Mouse (Mus musculus) midbrain, embryonic 12.5 days (tissue): ENCODE measurements around the gene Sp100. TPM values are rescaled to one million over a fixed set of nuclear protein-coding genes. Genes with fewer than 3 reads are reported as not detected.

Source experiments
- ATAC-seq: fragments of 200-750 bp; cut with Nextera tagmentation; 2 replicates; pipeline ENCODE4 v1.8.0; 2017; ENCODE audit warnings: low read depth, moderate TSS enrichment, moderate library complexity; ENCODE audit not compliant: low FRiP score
- H3K27ac ChIP-seq: fragments of 300-500 bp; sonication (generic); replicated peaks from 2 replicates; pipeline ENCODE4 v1.5.1; 2016; ENCODE audit warnings: mild to moderate bottlenecking
- H3K27me3 ChIP-seq: fragments of 300-500 bp; sonication (generic); 2 replicates; pipeline ENCODE4 v1.6.1; 2016; ENCODE audit warnings: mild to moderate bottlenecking
- H3K36me3 ChIP-seq: fragments of 300-500 bp; sonication (generic); 2 replicates; pipeline ENCODE4 v1.6.1; 2016
- H3K4me1 ChIP-seq: fragments of 300-500 bp; sonication (generic); 2 replicates; pipeline ENCODE4 v1.6.1; 2016
- H3K4me2 ChIP-seq: fragments of 300-500 bp; sonication (generic); replicated peaks from 2 replicates; pipeline ENCODE4 v1.6.1; 2016; ENCODE audit warnings: mild to moderate bottlenecking, moderate library complexity
- H3K4me3 ChIP-seq: fragments of 300-500 bp; sonication (generic); 2 replicates; pipeline ENCODE4 v1.5.1; 2016; ENCODE audit warnings: mild to moderate bottlenecking
- H3K9ac ChIP-seq: fragments of 300-500 bp; sonication (generic); replicated peaks from 2 replicates; pipeline ENCODE4 v1.6.1; 2016; ENCODE audit warnings: mild to moderate bottlenecking, moderate library complexity
- H3K9me3 ChIP-seq: fragments of 300-500 bp; sonication (generic); 2 replicates; pipeline ENCODE4 v1.6.1; 2016; ENCODE audit warnings: mild to moderate bottlenecking
- WGBS: fragments of 180-500 bp; shearing (Covaris S2); methylation state at CpG from one replicate; pipeline ENCODE4 v1.1.7; 2016; 5-methylcytosine and 5-hydroxymethylcytosine counted together
- polyA plus RNA-seq: library from polyadenylated mRNA; unstranded; fragments of >200 nt; fragmentation: Nextera tagmentation; extraction: Ambion mirVana; gene quantifications from 2 replicates; pipeline ENCODE4 v1.2.1, GENCODE M21; 2016

Gene Sp100
- polyA plus RNA-seq, 1 experiment from 2014 or later, result 0.92 TPM

DNA sequence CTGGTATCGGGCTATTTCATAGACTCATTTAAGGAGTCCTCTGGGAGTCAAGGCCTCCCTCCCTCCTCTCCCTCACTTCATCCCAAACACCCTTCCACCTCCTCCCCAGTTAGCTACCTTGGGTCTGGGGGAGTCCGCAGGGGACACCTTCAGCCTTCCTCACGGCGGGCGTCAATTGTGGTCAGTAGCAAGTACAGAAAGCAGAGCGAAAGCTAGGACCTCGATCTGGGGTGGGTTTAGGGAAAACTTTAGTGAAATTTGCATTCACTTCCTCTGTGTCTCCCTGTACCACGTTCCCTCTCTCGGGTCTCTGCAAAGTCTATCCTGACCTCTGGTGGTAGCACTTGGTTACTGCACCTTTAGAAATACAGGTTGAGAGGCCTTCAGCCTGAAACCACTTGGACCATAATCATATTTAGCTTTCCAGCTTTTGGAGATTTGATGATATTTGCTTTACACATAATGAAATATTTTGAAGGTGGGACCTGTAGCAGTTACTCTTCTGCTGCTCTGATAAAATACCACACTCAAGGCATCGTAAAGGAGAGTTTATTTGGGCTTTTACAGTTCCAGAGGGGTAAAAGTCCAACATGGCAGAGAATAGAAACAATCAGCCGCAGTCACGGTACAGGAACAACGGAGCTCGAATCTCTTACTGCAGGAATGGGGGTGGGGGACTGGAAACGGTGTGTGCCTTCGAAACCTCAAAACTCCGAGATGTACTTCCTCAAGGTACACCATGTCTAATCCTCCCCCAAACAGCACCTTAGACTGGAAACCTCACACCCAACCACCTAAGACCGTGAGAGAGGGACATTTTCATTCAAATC is 86.8 kb downstream of the Sp100 start:
- peaks cover 5% of the 10 kb centered on the region; the same call in 1 of the 2 replicates for H3K9me3 ChIP-seq
- H3K4me3 ChIP-seq, result peak overlapping the region; percentile 24; the same call in 1 of the 2 replicates
- no peak overlapping the region for H3K9ac ChIP-seq
- no peak overlapping the region for H3K27ac ChIP-seq
- WGBS, result 38% methylated on average over 18 of the region's 18 CpGs
- H3K27me3 ChIP-seq, result no peaks in the 10 kb centered on the region
- H3K36me3 ChIP-seq, result no peaks in the 10 kb centered on the region
- ATAC-seq, result peak; percentile 58; the same call in 1 of the 2 replicates
- peaks cover 2% of the 10 kb centered on the region; the same call in 1 of the 2 replicates for H3K4me1 ChIP-seq
- H3K4me2 ChIP-seq, result peak overlapping the region; percentile 42

DNA sequence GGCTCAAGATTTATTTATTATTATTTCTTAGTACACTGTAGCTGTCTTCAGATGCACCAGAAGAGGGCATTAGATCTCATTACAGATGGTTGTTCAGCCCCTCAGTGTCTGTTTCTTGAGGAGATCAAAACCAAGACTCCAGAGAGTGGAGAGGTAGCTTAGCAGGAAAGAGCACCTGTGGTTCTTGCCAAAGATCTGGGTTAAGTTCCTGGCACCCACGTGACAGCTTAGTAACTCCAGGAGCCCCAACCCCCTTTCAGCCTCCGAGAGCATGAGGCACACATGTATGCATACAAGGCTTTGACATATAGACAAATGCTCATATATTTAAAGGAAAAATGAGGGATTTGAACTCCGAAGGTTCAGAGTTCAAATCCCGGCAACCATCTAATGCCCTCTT is 89.2 kb downstream of the Sp100 start:
- Histone ChIP-seq H3K4me3 (no peak overlapping the region), H3K27ac (no peak overlapping the region), H3K4me2 (no peak overlapping the region), H3K9ac (no peak overlapping the region), H3K36me3 (no peaks in the 10 kb centered on the region), H3K4me1 (peaks cover 17% of the 10 kb centered on the region), H3K27me3 (no peaks in the 10 kb centered on the region), H3K9me3 (peaks cover 5% of the 10 kb centered on the region; the same call in 1 of the 2 replicates)
- 88% methylated on average over 4 of the region's 4 CpGs for WGBS
- ATAC-seq, result no peak

DNA sequence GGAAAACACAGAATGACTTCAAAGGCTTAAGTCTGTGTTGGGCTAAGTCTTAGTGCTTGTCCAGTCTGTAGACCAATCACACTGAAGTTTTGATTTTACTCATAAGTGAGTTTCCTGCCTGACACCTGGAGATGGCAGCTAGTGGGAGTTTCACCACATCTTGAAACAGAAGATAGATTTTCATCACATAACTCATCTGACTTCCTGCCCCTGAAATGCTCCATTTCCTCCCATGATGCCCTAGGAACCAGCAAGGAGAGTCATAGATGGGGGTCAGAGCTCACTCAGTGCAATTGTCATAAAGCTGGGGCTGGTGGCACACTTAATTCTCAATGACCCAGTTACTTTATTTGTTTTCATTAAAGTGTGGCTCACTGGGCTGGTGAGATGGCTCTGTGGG is 90.0 kb downstream of the Sp100 start:
- H3K4me2 ChIP-seq, result no peak overlapping the region
- H3K9me3 ChIP-seq, result peaks cover 5% of the 10 kb centered on the region; the same call in 1 of the 2 replicates
- no peaks in the 10 kb centered on the region for H3K36me3 ChIP-seq
- peaks cover 17% of the 10 kb centered on the region for H3K4me1 ChIP-seq
- ATAC-seq, result no peak
- no peaks in the 10 kb centered on the region for H3K27me3 ChIP-seq
- H3K4me3 ChIP-seq, result no peak overlapping the region
- no peak overlapping the region for H3K9ac ChIP-seq
- H3K27ac ChIP-seq, result no peak overlapping the region

DNA sequence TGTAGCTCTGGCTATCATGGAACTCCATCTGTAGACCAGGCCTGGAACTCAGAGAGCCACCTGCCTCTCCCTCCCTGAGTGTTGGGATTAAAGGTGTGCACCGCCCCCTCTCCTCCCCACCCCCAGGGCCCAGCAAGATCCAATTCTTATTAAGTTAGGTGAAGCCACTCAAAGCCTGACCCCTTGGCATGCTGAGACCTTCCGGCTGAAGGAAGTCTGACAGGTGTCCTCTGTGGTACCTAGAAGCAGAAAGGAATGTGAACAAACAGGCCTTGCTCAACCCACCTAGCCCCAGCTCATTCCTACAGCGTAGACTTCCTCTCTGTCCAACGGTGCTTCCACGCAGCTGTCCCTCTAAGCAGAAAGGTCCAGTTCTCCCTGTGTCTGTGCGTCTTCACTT is 91.1 kb downstream of the Sp100 start:
- H3K27me3 ChIP-seq, result no peaks in the 10 kb centered on the region
- ATAC-seq, result no peak
- no peak overlapping the region for H3K4me3 ChIP-seq
- no peaks in the 10 kb centered on the region for H3K36me3 ChIP-seq
- H3K4me2 ChIP-seq, result no peak overlapping the region
- peaks cover 17% of the 10 kb centered on the region for H3K4me1 ChIP-seq
- peaks cover 5% of the 10 kb centered on the region; the same call in 1 of the 2 replicates for H3K9me3 ChIP-seq
- 84% methylated on average over 6 of the region's 6 CpGs for WGBS
- no peak overlapping the region for H3K9ac ChIP-seq
- H3K27ac ChIP-seq, result no peak overlapping the region

DNA sequence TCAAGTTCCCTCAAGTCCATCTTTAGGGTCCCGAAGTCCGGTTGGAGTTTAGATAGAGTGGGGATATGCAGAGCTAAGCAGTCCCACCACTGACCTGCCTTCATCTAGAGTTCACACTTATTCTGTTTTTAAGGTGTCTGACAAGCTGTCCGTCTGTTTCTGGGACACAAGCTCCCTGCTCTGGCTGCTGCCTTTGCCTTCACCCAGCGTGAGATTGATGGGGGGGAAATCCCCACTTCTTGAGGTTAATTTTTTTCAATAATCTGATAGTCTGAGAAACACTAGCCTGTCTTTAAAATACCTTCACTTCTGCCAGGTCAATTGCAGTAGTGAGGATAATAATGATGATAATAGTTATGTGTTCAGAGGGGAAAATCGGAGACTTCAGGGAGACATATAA is 92.5 kb downstream of the Sp100 start:
- WGBS, result 53% methylated on average over 5 of the region's 5 CpGs
- H3K4me3 ChIP-seq, result no peak overlapping the region
- H3K27me3 ChIP-seq, result no peaks in the 10 kb centered on the region
- no peaks in the 10 kb centered on the region for H3K36me3 ChIP-seq
- H3K27ac ChIP-seq, result peak overlapping the region; percentile 30; the same call in 1 of the 2 replicates
- no peak overlapping the region for H3K4me2 ChIP-seq
- peaks cover 14% of the 10 kb centered on the region for H3K4me1 ChIP-seq
- peaks cover 5% of the 10 kb centered on the region; the same call in 1 of the 2 replicates for H3K9me3 ChIP-seq
- H3K9ac ChIP-seq, result no peak overlapping the region
- ATAC-seq, result no peak

DNA sequence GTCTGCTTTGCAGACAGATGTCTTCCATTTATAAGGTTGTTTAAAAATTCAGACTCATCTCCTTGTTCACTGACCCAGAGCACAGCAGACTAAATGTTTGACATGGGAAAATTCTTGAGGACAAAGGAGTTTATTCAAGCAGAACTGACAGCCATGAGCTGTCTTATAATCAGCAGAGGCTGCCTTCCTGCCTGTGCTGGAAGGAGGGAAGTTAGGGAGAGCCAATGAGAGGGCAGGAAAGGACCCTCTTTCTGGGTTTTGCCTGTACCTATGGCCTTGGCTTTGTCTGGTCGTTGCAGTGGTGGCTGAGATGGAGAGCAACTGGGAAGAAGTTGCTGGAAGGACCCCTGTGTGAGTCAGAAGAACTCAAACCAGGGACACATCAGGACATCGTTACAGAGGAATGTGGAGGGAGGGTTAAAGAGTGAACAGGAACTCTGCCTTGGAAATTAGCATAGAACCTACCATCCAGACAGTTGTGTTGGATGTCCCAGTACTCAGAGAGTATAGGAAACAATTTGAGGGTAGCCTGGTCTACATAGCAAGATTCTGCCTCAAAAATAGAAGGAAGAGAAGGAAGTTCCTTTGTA is 93.2 kb downstream of the Sp100 start:
- Histone ChIP-seq H3K36me3 (no peaks in the 10 kb centered on the region), H3K4me3 (no peak overlapping the region), H3K4me1 (peaks cover 14% of the 10 kb centered on the region), H3K27ac (no peak overlapping the region; the same call in 1 of the 2 replicates), H3K9me3 (peaks cover 5% of the 10 kb centered on the region; the same call in 1 of the 2 replicates), H3K9ac (no peak overlapping the region), H3K4me2 (no peak overlapping the region), H3K27me3 (no peaks in the 10 kb centered on the region)
- whole genome bisulfite sequencing, result 14% methylated on average over 2 of the region's 2 CpGs
- peak; percentile 88 for ATAC-seq

DNA sequence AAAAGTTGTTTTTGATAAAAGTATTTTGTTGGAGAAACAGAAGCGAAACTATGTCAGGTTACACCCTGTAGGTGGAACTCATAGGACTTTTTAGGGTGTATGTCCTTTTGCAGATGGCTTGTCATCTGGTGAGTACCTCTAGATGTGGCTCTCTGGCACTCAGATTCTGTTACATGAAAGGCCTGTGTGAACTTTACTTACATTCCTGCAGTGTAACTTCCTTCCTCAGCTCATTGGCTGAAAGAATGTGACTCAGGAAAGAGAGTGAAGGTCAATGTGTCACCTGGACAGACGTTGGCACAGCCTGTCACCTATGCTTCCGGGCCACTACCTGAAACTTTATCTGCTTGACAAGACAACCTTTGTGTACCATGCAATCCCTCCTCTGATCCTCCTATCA is 94.8 kb downstream of the Sp100 start:
- Histone ChIP-seq H3K4me2 (no peak overlapping the region), H3K9me3 (no peaks in the 10 kb centered on the region), H3K4me3 (no peak overlapping the region), H3K27ac (no peak overlapping the region), H3K9ac (no peak overlapping the region), H3K36me3 (no peaks in the 10 kb centered on the region), H3K27me3 (no peaks in the 10 kb centered on the region), H3K4me1 (peaks cover 14% of the 10 kb centered on the region)
- WGBS, result 91% methylated on average over 3 of the region's 3 CpGs
- ATAC-seq, result no peak

DNA sequence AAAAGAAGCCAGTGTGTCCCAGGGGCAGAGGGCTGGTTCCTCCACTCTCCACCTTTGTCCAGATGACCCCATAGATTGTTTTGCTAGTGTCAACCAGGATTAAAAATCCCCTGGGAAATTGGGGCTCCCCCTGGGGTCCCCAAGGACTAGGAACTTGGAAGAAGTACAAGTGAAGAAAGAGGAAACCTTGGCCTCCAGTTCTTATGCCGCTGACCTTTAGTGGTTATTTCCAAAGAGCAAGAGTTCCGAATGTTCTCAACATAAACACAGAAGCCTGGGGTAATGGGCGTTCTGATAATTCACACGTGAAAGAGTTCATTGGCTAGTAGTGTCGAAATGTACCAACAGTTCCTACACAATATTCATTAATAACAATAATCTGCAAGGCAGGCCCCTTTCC is 96.7 kb downstream of the Sp100 start:
- 89% methylated on average over 5 of the region's 5 CpGs for WGBS
- Histone ChIP-seq H3K4me3 (no peak overlapping the region), H3K9ac (no peak overlapping the region), H3K4me2 (no peak overlapping the region), H3K36me3 (no peaks in the 10 kb centered on the region), H3K27ac (no peak overlapping the region), H3K9me3 (no peaks in the 10 kb centered on the region), H3K4me1 (peaks cover 18% of the 10 kb centered on the region), H3K27me3 (no peaks in the 10 kb centered on the region)
- no peak for ATAC-seq

DNA sequence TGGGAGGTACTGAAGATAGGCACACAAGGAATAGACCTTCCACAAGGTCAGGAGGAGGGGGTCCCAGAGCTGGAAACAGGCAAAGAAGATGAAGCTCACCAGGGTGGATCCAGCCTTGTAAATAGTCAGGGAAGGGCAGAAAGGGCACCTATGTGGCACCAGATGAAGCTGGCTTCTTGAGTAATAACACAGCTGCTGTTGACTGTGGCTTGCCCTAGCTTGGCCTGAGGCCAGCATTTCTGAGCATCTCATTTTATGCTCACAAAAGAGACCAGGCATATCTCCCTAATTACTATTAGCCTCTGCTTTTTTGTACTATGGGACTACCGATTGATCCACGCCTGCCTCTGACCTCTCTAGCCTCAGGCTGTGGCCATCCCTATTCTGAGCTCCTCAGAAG is 100.0 kb downstream of the Sp100 start:
- Histone ChIP-seq H3K27ac (no peak overlapping the region), H3K4me1 (peaks cover 7% of the 10 kb centered on the region), H3K9me3 (no peaks in the 10 kb centered on the region), H3K4me2 (no peak overlapping the region), H3K36me3 (no peaks in the 10 kb centered on the region), H3K9ac (no peak overlapping the region), H3K27me3 (no peaks in the 10 kb centered on the region), H3K4me3 (no peak overlapping the region)
- 85% methylated on average over 2 of the region's 2 CpGs for WGBS
- no peak for ATAC-seq

DNA sequence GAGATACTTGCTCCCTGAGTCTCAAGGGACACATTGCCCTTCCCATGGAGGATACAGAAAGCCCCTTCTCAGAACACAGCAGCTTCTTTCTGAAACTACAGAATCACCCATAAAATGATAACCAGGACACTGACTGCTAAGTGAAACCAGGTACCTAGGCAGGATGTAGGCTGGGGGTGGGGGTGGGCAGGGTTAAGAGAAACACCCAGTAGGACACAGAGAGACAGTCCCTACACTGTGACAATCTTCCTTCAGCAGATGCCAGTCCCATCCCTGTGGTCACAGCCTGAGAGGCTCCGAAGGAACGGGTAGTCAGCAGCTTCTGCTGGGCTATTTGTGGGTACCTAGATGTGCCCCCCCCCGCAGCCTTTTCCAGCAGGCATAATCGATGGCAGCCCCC is 100.9 kb downstream of the Sp100 start:
- ATAC-seq, result 0 out of 2 replicates have a peak, but pooled peaks have one; percentile 5
- no peaks in the 10 kb centered on the region for H3K36me3 ChIP-seq
- no peak overlapping the region for H3K27ac ChIP-seq
- peaks cover 7% of the 10 kb centered on the region for H3K4me1 ChIP-seq
- no peak overlapping the region for H3K4me3 ChIP-seq
- no peak overlapping the region for H3K4me2 ChIP-seq
- H3K9me3 ChIP-seq, result no peaks in the 10 kb centered on the region
- WGBS, result 89% methylated on average over 4 of the region's 4 CpGs
- H3K9ac ChIP-seq, result no peak overlapping the region
- no peaks in the 10 kb centered on the region for H3K27me3 ChIP-seq

DNA sequence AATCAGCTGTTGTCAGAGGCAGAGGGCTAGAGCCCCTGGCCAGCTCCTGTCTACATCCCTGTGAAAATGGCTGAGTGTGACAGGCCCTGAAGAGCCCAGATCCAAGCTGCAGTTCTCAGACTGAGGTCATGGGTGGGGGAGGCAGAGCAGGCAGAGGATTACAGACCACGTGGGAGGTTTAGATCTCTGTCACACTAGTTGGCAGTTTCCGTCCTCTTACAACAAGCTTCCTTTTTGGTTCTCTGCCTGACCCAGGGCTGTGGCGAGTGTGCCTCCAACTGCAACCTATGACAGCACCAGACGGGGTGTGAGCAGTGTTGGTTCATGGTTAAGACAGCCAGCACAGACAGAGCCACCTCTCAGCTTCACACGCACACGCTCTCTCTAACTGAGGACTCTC is 101.7 kb downstream of the Sp100 start:
- no peak overlapping the region for H3K4me2 ChIP-seq
- H3K9ac ChIP-seq, result no peak overlapping the region
- H3K27ac ChIP-seq, result no peak overlapping the region
- no peaks in the 10 kb centered on the region for H3K9me3 ChIP-seq
- no peaks in the 10 kb centered on the region for H3K36me3 ChIP-seq
- peaks cover 7% of the 10 kb centered on the region for H3K4me1 ChIP-seq
- H3K4me3 ChIP-seq, result no peak overlapping the region
- WGBS, result 47% methylated on average over 6 of the region's 6 CpGs
- H3K27me3 ChIP-seq, result no peaks in the 10 kb centered on the region
- peak; percentile 72; the same call in 1 of the 2 replicates for ATAC-seq

DNA sequence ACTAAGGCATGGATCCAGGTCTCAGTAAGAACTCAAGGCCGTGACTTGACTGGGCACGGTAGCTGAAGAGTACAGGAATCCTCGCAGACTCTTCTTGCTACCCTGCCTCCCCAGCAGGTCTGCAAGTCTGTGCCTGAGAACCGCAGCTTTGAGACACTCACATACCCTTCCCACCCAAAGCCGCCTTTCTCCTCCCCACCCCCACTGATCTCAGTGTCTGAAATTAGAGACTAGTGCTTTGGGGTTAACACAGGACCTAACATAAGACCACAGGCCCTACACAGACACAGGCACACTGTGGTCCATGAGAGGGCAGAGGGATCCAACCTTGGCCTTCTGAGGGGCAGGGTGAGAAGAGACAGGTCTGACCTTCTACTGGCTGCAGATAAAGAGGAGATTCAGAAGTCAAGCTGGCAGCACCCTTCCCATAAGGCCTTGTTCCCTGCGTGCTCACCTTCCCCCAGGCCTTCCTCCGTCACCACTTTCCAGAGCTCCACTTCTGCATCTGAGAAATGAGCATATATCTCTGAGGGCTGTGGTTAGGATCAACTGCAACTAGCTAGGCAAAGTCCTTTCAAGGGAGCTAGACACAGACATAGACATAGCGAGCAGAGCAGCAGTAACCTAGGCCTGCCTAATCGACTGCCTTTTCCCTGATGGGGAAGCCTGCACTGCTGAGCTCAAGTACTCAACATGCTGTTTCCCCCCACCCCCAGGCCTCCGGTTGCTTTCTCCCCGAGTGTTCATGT is 102.3 kb downstream of the Sp100 start:
- no peak overlapping the region for H3K4me2 ChIP-seq
- H3K4me3 ChIP-seq, result no peak overlapping the region
- no peaks in the 10 kb centered on the region for H3K9me3 ChIP-seq
- H3K27me3 ChIP-seq, result no peaks in the 10 kb centered on the region
- H3K27ac ChIP-seq, result no peak overlapping the region
- peaks cover 7% of the 10 kb centered on the region for H3K4me1 ChIP-seq
- WGBS, result 81% methylated on average over 11 of the region's 11 CpGs
- H3K36me3 ChIP-seq, result no peaks in the 10 kb centered on the region
- no peak for ATAC-seq
- no peak overlapping the region for H3K9ac ChIP-seq
